Mouse (Mus musculus) megakaryocyte progenitor cell, adult 5-6 weeks (primary cell): Measurements from ENCODE around the gene Nek8. TPM values are rescaled to one million over a fixed set of nuclear protein-coding genes. Genes with fewer than 3 reads are reported as not detected.

ENCODE experiments used
- total RNA-seq, 2 experiments: library from RNA; stranded (forward) in 1 of 2; stranded (reverse) in 1 of 2; fragments of 157-497, 149-512 nt in 1 of 2; fragments of 200-1000 nt in 1 of 2; gene quantifications; 2 replicates each; pipeline versions ENCODE4 v1.2.3 to v1.2.4; 2015 to 2017

Gene Nek8
- total RNA-seq, 2 experiments from 2014 or later = 6.0 to 7.8 TPM

Other genes with a start within 250 kb of the Nek8 start
- gene Sez6, start 245.9 kb downstream of the Nek8 start, total RNA-seq (2015) = not detected in 2 replicates
- gene Sez6, start 245.9 kb downstream of the Nek8 start, total RNA-seq (2017) = not detected in 2 replicates
- 61.8 and 64.3 TPM in 2 replicates for gene Phf12, start 193.9 kb downstream of the Nek8 start, total RNA-seq (2015)
- gene Phf12, start 193.9 kb downstream of the Nek8 start, total RNA-seq (2017) = 25.9 and 28.8 TPM in 2 replicates
- gene Dhrs13, start 144.4 kb downstream of the Nek8 start, total RNA-seq (2015) = 6.7 and 7.2 TPM in 2 replicates
- 5.6 and 9.7 TPM in 2 replicates for gene Dhrs13, start 144.4 kb downstream of the Nek8 start, total RNA-seq (2017)
- gene Flot2, start 138.7 kb downstream of the Nek8 start, total RNA-seq (2015) = 48.8 and 50.2 TPM in 2 replicates
- 71.5 and 75.5 TPM in 2 replicates for gene Flot2, start 138.7 kb downstream of the Nek8 start, total RNA-seq (2017)
- gene Eral1, start 96.3 kb downstream of the Nek8 start, total RNA-seq (2015) = 22.3 and 23.8 TPM in 2 replicates
- 25.0 and 26.2 TPM in 2 replicates for gene Eral1, start 96.3 kb downstream of the Nek8 start, total RNA-seq (2017)
- 20.3 and 20.6 TPM in 2 replicates for gene Fam222b, start 82.0 kb downstream of the Nek8 start, total RNA-seq (2015)
- 5.7 and 6.0 TPM in 2 replicates for gene Fam222b, start 82.0 kb downstream of the Nek8 start, total RNA-seq (2017)
- 4.7 TPM in 2 replicates for gene Traf4, start 11.1 kb downstream of the Nek8 start, total RNA-seq (2015)
- gene Traf4, start 11.1 kb downstream of the Nek8 start, total RNA-seq (2017) = 2.5 and 3.2 TPM in 2 replicates
- 4.0 and 6.3 TPM in 2 replicates for gene Tlcd1, start within 50 bp of the Nek8 start, total RNA-seq (2015)
- 3.5 TPM in 2 replicates for gene Tlcd1, start within 50 bp of the Nek8 start, total RNA-seq (2017)
- gene Rpl23a, start 6.9 kb upstream of the Nek8 start, total RNA-seq (2015) = 3,991 and 4,341 TPM in 2 replicates
- 2,958 and 3,443 TPM in 2 replicates for gene Rpl23a, start 6.9 kb upstream of the Nek8 start, total RNA-seq (2017)
- 1.3 and 1.5 TPM in 2 replicates for gene Rab34, start 11.8 kb upstream of the Nek8 start, total RNA-seq (2015)
- gene Rab34, start 11.8 kb upstream of the Nek8 start, total RNA-seq (2017) = 1.3 and 2.4 TPM in 2 replicates
- 0.10 and 0.15 TPM in 2 replicates for gene Proca1, start 16.7 kb upstream of the Nek8 start, total RNA-seq (2015)
- not detected in 2 replicates for gene Proca1, start 16.7 kb upstream of the Nek8 start, total RNA-seq (2017)
- 71.8 and 79.5 TPM in 2 replicates for gene Sdf2, start 69.1 kb upstream of the Nek8 start, total RNA-seq (2015)
- gene Sdf2, start 69.1 kb upstream of the Nek8 start, total RNA-seq (2017) = 36.0 and 38.3 TPM in 2 replicates
- gene Supt6, start 69.3 kb upstream of the Nek8 start, total RNA-seq (2015) = 34.5 and 36.7 TPM in 2 replicates
- gene Supt6, start 69.3 kb upstream of the Nek8 start, total RNA-seq (2017) = 35.9 and 39.9 TPM in 2 replicates
- gene 2610507B11Rik, start 85.1 kb upstream of the Nek8 start, total RNA-seq (2015) = 49.4 and 56.6 TPM in 2 replicates
- gene 2610507B11Rik, start 85.1 kb upstream of the Nek8 start, total RNA-seq (2017) = 71.2 and 71.5 TPM in 2 replicates
- 0.22 and 0.30 TPM in 2 replicates for gene BC030499, start 114.2 kb upstream of the Nek8 start, total RNA-seq (2015)
- gene BC030499, start 114.2 kb upstream of the Nek8 start, total RNA-seq (2017) = 0.14 and 2.0 TPM in 2 replicates
- 27.0 and 30.0 TPM in 2 replicates for gene Spag5, start 124.9 kb upstream of the Nek8 start, total RNA-seq (2015)
- gene Spag5, start 124.9 kb upstream of the Nek8 start, total RNA-seq (2017) = 52.6 and 54.0 TPM in 2 replicates
- 0.15 and 1.0 TPM in 2 replicates for gene Aldoc, start 146.3 kb upstream of the Nek8 start, total RNA-seq (2015)
- 0.17 and 0.54 TPM in 2 replicates for gene Aldoc, start 146.3 kb upstream of the Nek8 start, total RNA-seq (2017)
- 25.6 and 28.6 TPM in 2 replicates for gene Pigs, start 151.7 kb upstream of the Nek8 start, total RNA-seq (2015)
- gene Pigs, start 151.7 kb upstream of the Nek8 start, total RNA-seq (2017) = 13.3 and 15.6 TPM in 2 replicates
- gene Unc119, start 166.8 kb upstream of the Nek8 start, total RNA-seq (2015) = 27.2 and 34.4 TPM in 2 replicates
- 25.7 and 29.2 TPM in 2 replicates for gene Unc119, start 166.8 kb upstream of the Nek8 start, total RNA-seq (2017)
- gene Foxn1, start 209.9 kb upstream of the Nek8 start, total RNA-seq (2015) = not detected in 2 replicates
- not detected in 2 replicates for gene Foxn1, start 209.9 kb upstream of the Nek8 start, total RNA-seq (2017)
- 0.10 and 1.0 TPM in 2 replicates for gene Slc13a2, start 245.5 kb upstream of the Nek8 start, total RNA-seq (2015)
- 0.04 and 0.44 TPM in 2 replicates for gene Slc13a2, start 245.5 kb upstream of the Nek8 start, total RNA-seq (2017)